Mouse (Mus musculus) hindbrain, embryonic 15.5 days (tissue): ENCODE measurements around the gene Cav3. TPM values are rescaled to one million over a fixed set of nuclear protein-coding genes. Genes with fewer than 3 reads are reported as not detected.
A peak's percentile ranks its signal among the peaks of the same experiment; 100 is the strongest.

ENCODE experiments used
- ATAC-seq: fragments of 200-750 bp; cut with Nextera tagmentation; 2 replicates; pipeline ENCODE4 v1.8.0; 2017; ENCODE audit warnings: low read depth, moderate number of reproducible peaks, moderate TSS enrichment; ENCODE audit not compliant: low FRiP score
- H3K27ac ChIP-seq: fragments of 300-500 bp; sonication (generic); replicated peaks from 2 replicates; pipeline ENCODE4 v1.5.1; 2015; ENCODE audit warnings: mild to moderate bottlenecking, inconsistent platforms
- H3K27me3 ChIP-seq: fragments of 300-500 bp; sonication (generic); 2 replicates; pipeline ENCODE4 v1.6.1; 2015; ENCODE audit warnings: control low read depth, inconsistent platforms
- H3K36me3 ChIP-seq: fragments of 300-500 bp; sonication (generic); 2 replicates; pipeline ENCODE4 v1.6.1; 2015; ENCODE audit warnings: control low read depth, inconsistent platforms
- H3K4me1 ChIP-seq: fragments of 300-500 bp; sonication (generic); replicated peaks from 2 replicates; pipeline ENCODE4 v1.6.1; 2015; ENCODE audit warnings: control low read depth, inconsistent platforms
- H3K4me2 ChIP-seq: fragments of 300-500 bp; sonication (generic); 2 replicates; pipeline ENCODE4 v1.6.1; 2015; ENCODE audit warnings: moderate library complexity, mild to moderate bottlenecking, inconsistent platforms
- H3K4me3 ChIP-seq: fragments of 300-500 bp; sonication (generic); 2 replicates; pipeline ENCODE4 v1.5.1; 2015; ENCODE audit warnings: mild to moderate bottlenecking, inconsistent platforms
- H3K9ac ChIP-seq: fragments of 300-500 bp; sonication (generic); 2 replicates; pipeline ENCODE4 v1.6.1; 2015; ENCODE audit warnings: inconsistent platforms
- H3K9me3 ChIP-seq: fragments of 300-500 bp; sonication (generic); 2 replicates; pipeline ENCODE4 v1.6.1; 2016; ENCODE audit warnings: control low read depth, inconsistent platforms
- WGBS: fragments of 180-500 bp; shearing (Covaris S2); methylation state at CpG from one replicate; pipeline ENCODE4 v1.1.7; 2015; 5-methylcytosine and 5-hydroxymethylcytosine counted together
- polyA plus RNA-seq: library from polyadenylated mRNA; unstranded; fragments of >200 nt; fragmentation: Nextera tagmentation; extraction: Ambion mirVana; gene quantifications from 2 replicates; pipeline ENCODE4 v1.2.1, GENCODE M21; 2015

Cav3 gene
- polyA plus RNA-seq, 1 experiment from 2014 or later, result 0.17 TPM

DNA sequence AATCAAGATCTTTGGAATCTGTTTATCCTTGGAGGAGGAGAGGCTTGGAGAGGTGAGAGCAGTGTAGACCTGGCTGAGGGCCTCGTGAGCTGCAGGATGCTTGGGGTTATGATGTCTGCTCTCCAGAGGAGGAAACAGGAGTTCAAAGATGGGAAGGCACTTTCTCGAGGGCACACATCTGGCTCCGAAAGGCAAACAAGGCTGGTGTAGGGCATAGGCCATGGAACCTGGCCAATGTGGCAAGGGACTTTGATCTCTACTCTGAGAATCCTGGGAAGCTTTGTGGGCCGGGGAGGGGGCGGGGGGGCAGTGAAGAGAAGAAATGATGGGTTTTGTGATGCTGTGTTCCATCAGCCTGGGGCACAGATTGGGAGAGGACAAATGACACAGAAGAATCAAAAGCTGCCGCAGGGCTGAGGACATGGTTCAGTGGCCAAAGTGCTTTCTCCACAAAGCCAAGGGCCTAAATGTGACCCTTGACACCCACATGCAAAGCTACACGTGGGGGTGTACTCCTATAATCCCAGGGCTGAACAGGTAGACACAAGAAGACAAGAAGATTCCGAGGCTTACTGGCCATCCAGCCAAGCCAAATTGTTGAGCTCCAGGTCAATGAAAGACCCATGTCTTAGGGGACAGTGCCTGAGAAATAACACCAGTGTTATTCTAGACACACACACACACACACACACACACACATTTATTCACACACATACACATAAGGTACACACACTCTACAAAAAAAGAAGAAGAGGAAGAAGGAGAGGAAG lies 37.2 kb downstream of the Cav3 start:
- no peak for ATAC-seq
- WGBS, result 80% methylated on average over 8 of the region's 8 CpGs
- no peak overlapping the region for H3K4me2 ChIP-seq
- no peaks in the 10 kb centered on the region for H3K4me1 ChIP-seq
- no peak overlapping the region for H3K27ac ChIP-seq
- no peaks in the 10 kb centered on the region for H3K36me3 ChIP-seq
- H3K9me3 ChIP-seq, result no peaks in the 10 kb centered on the region
- no peak overlapping the region for H3K4me3 ChIP-seq
- H3K27me3 ChIP-seq, result 0 out of 2 replicates have a peak, but pooled peaks cover 4% of the 10 kb centered on the region
- no peak overlapping the region for H3K9ac ChIP-seq

DNA sequence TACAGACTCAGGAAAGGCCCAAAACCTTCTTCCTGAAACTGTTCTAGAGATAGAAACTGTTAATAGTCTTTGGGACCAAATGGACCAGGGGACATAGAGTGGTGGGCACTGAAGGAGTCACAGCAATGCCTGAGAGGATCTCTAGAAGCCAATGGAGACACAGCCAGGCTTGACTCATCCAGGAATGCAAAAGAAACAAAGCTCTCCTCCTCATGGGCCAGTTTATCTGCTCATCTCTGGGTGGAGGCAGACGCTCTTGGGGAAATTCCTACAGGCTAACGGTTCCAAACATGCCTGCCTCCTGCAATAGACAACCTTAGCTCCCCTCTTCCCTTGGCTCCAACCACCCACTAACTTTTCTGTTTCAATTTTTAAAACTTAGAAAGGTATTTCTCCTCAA lies 38.2 kb downstream of the Cav3 start:
- Histone ChIP-seq H3K4me1 (no peaks in the 10 kb centered on the region), H3K9me3 (no peaks in the 10 kb centered on the region), H3K9ac (no peak overlapping the region), H3K27me3 (no peaks in the 10 kb centered on the region), H3K4me2 (no peak overlapping the region), H3K4me3 (no peak overlapping the region), H3K36me3 (no peaks in the 10 kb centered on the region), H3K27ac (no peak overlapping the region)
- 74% methylated on average over 2 of the region's 2 CpGs for WGBS
- no peak for ATAC-seq

DNA sequence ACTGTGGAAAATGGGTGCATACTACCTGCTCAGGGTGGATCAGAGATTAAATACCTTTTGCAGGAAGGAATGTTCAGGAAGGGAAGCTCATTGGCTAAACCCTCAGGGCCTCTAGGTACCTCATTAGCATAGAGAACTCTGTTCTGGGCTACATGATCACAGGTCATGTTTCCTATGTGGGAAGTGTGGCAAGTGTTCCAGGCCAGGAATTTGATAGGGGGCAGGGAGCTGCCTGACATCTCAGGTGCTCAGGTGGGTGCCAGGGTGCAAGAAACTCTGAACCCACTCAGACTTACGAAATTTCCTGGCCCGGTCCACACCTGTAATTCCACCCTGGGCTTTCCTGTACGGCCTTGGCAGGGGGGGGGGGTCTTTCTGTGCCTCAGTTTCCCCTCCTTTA lies 39.4 kb downstream of the Cav3 start:
- Histone ChIP-seq H3K4me3 (no peak overlapping the region), H3K4me2 (no peak overlapping the region), H3K27ac (no peak overlapping the region), H3K9me3 (no peaks in the 10 kb centered on the region), H3K27me3 (no peaks in the 10 kb centered on the region), H3K9ac (no peak overlapping the region), H3K4me1 (no peaks in the 10 kb centered on the region), H3K36me3 (no peaks in the 10 kb centered on the region)
- ATAC-seq, result no peak
- WGBS, result 75% methylated on average over 3 of the region's 3 CpGs

DNA sequence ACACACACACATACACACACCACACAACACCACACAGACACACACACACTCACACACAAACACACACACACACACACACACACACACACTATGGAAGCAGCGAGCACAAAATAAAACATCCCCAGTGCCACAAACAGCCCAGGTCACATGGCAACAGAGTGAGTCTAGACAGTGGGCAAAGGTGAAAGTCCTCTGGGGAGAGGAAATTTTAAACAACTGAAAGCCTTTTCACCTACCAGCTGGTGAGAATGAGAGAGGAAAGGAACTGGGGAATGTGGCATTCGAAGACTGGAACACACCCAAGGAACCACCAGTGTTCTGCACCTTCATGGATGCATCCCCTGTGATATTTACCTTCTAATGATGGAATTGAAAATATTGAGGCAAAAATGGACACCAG lies 40.2 kb downstream of the Cav3 start:
- Histone ChIP-seq H3K27ac (no peak overlapping the region), H3K4me2 (no peak overlapping the region), H3K4me3 (no peak overlapping the region), H3K9me3 (no peaks in the 10 kb centered on the region), H3K36me3 (no peaks in the 10 kb centered on the region), H3K27me3 (no peaks in the 10 kb centered on the region), H3K9ac (no peak overlapping the region), H3K4me1 (no peaks in the 10 kb centered on the region)
- no peak for ATAC-seq
- WGBS, result 84% methylated on average over 2 of the region's 2 CpGs

DNA sequence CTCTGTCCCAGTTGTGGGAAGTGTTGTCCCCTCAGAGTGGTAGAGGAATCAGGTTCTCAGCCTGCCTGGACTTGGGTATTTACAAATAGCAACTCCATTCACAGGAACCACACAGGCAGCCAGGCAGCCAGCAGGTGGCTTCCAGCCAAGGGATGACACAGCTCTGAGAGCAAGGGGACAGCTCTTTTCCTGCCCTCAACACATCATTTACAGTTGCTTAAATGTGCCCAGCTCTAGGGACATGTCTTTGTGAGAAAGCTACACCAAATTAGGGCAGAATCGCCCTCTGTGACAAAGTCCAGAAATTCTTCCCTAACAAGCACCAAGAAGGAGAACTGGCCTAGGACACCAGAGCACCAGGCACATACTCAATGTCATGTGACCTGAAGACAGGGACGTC lies 41.9 kb downstream of the Cav3 start:
- Histone ChIP-seq H3K4me2 (no peak overlapping the region), H3K4me1 (no peaks in the 10 kb centered on the region), H3K27me3 (no peaks in the 10 kb centered on the region), H3K27ac (no peak overlapping the region), H3K4me3 (no peak overlapping the region), H3K9me3 (no peaks in the 10 kb centered on the region), H3K36me3 (no peaks in the 10 kb centered on the region), H3K9ac (no peak overlapping the region)
- ATAC-seq, result no peak
- WGBS, result 62% methylated on average over 2 of the region's 2 CpGs

DNA sequence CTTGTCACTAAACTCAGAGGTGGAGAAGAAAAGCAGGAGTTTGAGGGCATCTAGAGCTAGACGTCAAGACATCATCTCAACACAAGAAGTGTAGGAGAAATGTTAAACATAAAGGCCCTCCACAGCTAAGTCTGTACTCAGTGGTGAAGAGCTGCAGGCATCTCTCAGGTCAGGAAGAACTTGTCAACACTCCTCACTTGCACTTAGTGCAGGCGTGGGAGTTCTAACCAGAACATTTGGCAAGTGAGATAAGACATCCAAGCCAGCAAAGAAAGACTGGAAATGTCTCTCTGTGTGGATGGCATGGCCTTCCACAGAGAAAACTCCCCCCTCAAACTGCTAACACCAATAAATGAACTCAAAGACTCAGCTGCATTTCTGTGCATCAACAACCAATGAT lies 48.3 kb downstream of the Cav3 start:
- Histone ChIP-seq H3K9me3 (no peaks in the 10 kb centered on the region), H3K27me3 (0 out of 2 replicates have a peak, but pooled peaks cover 13% of the 10 kb centered on the region), H3K4me2 (no peak overlapping the region), H3K4me1 (peaks cover 12% of the 10 kb centered on the region), H3K27ac (no peak overlapping the region), H3K9ac (no peak overlapping the region), H3K36me3 (no peaks in the 10 kb centered on the region), H3K4me3 (no peak overlapping the region)
- 90% methylated on average over 2 of the region's 2 CpGs for WGBS
- ATAC-seq, result no peak

DNA sequence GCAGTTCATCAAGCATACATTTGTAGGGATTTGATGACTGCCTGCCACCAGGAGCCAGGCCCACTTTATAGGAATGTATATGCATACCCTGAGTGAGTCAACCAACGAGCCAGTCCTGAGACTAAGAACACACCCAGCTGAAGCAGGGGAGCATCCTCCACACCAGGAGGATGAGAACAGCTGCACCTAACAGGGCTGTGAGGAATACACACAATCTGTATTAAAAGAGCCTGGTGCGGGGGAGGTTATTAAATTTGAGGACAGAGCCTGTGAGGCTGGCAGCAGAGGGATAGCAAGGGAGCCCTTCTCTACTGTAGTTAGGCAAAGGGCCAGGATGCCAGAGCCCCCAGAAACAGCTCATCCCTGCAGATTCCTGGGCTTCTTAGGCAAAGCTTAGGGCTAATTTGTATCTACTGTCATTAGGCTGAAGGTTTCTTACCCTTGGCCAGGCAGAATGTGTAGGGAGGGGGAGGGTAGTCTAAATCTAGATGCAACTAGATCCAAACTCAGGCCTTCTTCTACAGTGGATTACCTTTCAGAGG lies 50.4 kb downstream of the Cav3 start:
- no peaks in the 10 kb centered on the region for H3K9me3 ChIP-seq
- no peak overlapping the region for H3K4me2 ChIP-seq
- peak; percentile 48; the same call in 1 of the 2 replicates for ATAC-seq
- no peak overlapping the region for H3K9ac ChIP-seq
- H3K36me3 ChIP-seq, result no peaks in the 10 kb centered on the region
- WGBS, result 58% methylated on average over 2 of the region's 2 CpGs
- H3K4me1 ChIP-seq, result peaks cover 12% of the 10 kb centered on the region
- 0 out of 2 replicates have a peak, but pooled peaks cover 13% of the 10 kb centered on the region for H3K27me3 ChIP-seq
- H3K27ac ChIP-seq, result no peak overlapping the region
- H3K4me3 ChIP-seq, result no peak overlapping the region

DNA sequence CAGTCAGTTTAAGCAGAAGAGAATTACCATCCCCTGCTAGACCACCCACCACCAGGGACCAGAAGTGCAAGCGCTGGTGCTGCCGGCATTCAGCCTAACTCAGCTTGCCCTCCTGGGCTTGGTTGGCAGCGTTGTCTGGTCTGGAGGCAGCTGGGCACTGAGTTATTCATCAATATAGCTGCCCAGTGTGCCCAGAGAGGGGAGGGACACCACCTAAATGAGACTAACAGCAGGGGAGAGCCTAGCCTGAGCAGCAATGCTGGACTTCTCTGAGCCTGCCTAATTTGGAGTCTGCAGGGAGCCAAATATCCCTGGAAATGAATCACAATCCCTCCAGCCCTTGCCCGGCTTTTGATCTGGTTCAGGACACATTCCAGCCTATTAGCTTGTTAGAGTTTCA lies 51.0 kb downstream of the Cav3 start:
- H3K27me3 ChIP-seq, result 0 out of 2 replicates have a peak, but pooled peaks cover 13% of the 10 kb centered on the region
- no peak overlapping the region for H3K27ac ChIP-seq
- H3K36me3 ChIP-seq, result no peaks in the 10 kb centered on the region
- peaks cover 12% of the 10 kb centered on the region for H3K4me1 ChIP-seq
- no peak overlapping the region for H3K4me3 ChIP-seq
- no peak overlapping the region for H3K9ac ChIP-seq
- H3K9me3 ChIP-seq, result no peaks in the 10 kb centered on the region
- ATAC-seq, result peak; percentile 68
- WGBS, result 13% methylated on average over 4 of the region's 4 CpGs
- H3K4me2 ChIP-seq, result no peak overlapping the region

DNA sequence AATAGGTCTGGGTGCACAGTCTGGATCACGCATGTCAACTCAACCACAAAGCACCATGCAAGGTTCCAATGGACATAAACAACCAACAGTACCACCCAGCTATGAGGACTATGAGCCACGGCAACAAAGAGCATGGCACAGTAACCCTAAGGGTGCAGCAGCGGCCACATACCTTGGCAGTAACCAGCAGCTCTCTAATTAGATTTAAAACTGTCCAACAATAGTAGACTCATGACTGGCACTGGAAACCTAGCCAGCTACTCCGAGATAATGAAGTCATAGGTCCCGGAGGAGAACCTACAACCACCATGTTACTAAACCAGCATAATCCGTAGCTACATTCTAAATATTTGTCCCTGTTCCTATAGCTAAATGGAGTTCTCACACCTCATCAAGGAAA lies 55.3 kb downstream of the Cav3 start:
- Histone ChIP-seq H3K4me1 (peaks cover 18% of the 10 kb centered on the region), H3K9me3 (no peaks in the 10 kb centered on the region), H3K27me3 (peaks cover 18% of the 10 kb centered on the region), H3K36me3 (no peaks in the 10 kb centered on the region), H3K9ac (no peak overlapping the region), H3K4me3 (no peak overlapping the region), H3K4me2 (no peak overlapping the region), H3K27ac (no peak overlapping the region)
- no peak for ATAC-seq
- 90% methylated on average over 6 of the region's 6 CpGs for WGBS

DNA sequence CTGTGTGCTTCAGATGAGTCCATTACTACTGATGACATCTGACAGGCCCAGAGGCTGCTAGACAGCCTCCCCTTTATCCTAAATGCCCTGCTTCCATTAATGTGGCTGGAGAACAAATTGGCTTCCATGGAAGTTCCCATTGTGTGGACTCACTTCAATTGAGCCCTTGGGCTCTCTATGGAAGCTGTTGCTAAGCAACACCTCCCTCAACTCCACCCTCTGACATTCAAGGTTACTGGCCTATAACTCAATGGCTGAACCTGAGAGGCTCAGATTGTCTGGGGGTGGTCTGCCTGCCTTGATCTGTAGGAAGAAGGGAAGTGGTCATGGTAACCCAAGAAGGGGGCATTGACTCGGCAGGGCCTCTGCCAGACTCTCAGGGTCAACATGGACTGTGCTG lies 57.2 kb downstream of the Cav3 start:
- peaks cover 22% of the 10 kb centered on the region for H3K27me3 ChIP-seq
- ATAC-seq, result no peak

DNA sequence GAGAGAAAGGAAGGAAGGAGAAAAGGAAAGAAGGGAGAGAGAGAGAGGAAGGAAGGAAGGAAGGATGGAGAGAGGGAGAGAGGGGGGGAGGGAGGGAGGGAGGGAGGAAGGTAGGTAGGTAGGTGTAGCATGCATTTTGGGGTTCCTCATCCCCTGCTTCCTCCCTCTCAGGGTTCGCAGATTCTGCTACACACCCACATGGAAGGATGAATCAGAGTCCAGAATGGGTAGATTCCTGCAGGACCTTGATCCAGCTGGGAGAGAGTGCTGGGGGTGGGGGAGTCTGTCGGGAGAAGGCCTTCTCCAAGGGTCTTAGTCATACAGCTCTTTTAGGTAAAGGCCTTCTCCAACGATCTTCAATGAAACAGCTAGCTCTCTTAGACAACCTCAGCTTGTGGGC lies 58.3 kb downstream of the Cav3 start:
- no peak for ATAC-seq
- Histone ChIP-seq H3K9me3 (no peaks in the 10 kb centered on the region), H3K9ac (no peak overlapping the region), H3K4me2 (no peak overlapping the region), H3K4me1 (peaks cover 7% of the 10 kb centered on the region; the same call in 1 of the 2 replicates), H3K4me3 (no peak overlapping the region), H3K36me3 (no peaks in the 10 kb centered on the region), H3K27ac (no peak overlapping the region), H3K27me3 (peaks cover 20% of the 10 kb centered on the region)
- WGBS, result 74% methylated on average over 3 of the region's 3 CpGs

More for the DNA sequence above, 57.2 kb downstream of the Cav3 start:
- 10% methylated on average over 1 of the region's 1 CpGs for WGBS
- H3K36me3 ChIP-seq, result no peaks in the 10 kb centered on the region
- H3K9ac ChIP-seq, result no peak overlapping the region
- no peak overlapping the region for H3K27ac ChIP-seq
- peaks cover 7% of the 10 kb centered on the region; the same call in 1 of the 2 replicates for H3K4me1 ChIP-seq
- no peak overlapping the region for H3K4me3 ChIP-seq
- no peak overlapping the region for H3K4me2 ChIP-seq
- H3K9me3 ChIP-seq, result no peaks in the 10 kb centered on the region

DNA sequence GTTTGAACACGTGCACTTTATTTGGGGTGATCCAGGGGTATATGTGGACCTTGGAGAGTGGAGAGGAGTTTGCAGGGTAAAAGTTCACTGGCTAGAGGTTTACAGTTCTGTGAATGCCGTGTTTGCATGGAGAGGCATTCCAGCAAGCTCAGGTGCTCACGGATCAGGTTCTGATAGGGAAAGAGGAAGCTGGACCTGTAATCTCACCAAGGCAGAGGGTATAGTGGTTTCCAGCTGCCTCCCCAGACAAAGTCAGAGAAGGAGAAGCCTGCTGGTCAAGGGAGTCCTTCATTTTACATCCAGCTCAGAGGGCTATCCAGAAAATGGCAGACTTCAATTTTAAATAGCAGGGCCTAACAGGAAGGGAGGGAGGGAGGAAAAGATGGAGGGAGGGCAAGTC lies 58.7 kb downstream of the Cav3 start:
- Histone ChIP-seq H3K4me2 (no peak overlapping the region), H3K27me3 (peaks cover 20% of the 10 kb centered on the region), H3K4me1 (peaks cover 7% of the 10 kb centered on the region; the same call in 1 of the 2 replicates), H3K9me3 (no peaks in the 10 kb centered on the region), H3K4me3 (no peak overlapping the region), H3K9ac (no peak overlapping the region), H3K36me3 (no peaks in the 10 kb centered on the region), H3K27ac (no peak overlapping the region)
- 83% methylated on average over 3 of the region's 3 CpGs for WGBS
- no peak for ATAC-seq
